Mouse (Mus musculus) mature B cell (primary cell): ENCODE data around the gene Cenpf.
"Not testable (repeated sequence)": the region's sequence is repeated elsewhere in the genome, so short reads cannot be mapped to it uniquely, and the experiment has no call there.

Experiments
- in situ Hi-C: fragments of 300-500 bp; cut with MboI; formaldehyde crosslinking; loops from 2 replicates; pipeline ENCODE4 v1.14.3; 2019

The Cenpf gene

DNA sequence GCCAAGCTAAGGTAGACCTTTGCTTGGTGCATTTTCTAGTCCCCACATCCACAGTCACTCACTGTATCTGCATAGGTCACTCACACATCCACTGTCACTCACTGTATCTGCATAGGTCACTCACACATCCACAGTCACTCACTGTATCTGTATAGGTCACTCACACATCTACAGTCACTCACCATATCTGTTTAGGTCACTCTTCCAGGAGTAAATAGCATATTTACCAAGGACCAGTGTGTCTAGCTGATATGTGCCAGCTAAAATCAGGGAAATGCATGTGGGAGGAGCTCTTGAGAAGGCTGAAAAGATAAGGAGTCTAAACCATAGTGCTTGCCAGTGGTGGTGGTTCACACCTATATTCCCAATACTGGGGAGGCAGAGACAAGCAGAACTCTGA lies 7.4 kb upstream of the Cenpf start:
- in situ Hi-C loops, result no loop called here

DNA sequence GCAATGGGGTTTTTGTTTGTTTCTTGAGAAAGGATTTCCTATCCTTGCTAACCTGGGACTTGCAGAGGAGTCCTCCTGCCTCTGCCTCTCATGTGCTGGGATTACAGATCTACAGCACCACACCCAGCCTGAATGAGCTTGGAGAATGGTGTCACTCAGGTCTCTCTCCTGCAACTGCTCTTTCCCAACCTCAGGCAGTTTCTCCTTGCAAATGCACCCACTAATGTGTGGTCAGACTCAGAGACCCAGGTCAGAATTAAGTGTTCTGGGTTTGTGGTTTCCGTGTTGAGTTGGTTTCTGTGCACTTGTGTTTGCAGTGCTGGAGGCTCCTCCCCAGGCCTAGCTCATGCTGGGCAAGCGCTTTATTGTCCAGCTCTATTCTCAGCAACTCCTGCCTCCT lies 6.5 kb upstream of the Cenpf start:
- in situ Hi-C loops, result no loop called here

DNA sequence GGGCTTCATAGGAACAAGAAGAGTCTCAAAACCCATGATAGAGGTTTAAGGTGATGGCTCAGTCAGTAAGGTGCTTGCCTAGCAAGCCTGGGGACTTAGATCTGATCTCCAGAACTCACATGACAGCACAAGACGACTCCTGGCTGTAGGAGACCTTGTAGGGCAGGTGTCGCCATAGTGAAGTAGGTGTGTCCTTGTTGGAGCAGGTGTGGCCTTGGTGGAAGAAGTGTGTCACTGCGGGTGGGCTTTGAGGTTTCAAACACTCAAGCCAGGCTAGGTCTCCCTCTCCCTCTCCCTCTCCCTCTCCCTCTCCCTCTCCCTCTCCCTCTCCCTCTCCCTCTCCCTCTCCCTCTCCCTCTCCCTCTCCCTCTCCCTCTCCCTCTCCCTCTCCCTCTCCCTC lies 4.6 kb upstream of the Cenpf start:
- in situ Hi-C loops, result not testable (repeated sequence)

- in situ Hi-C loops, result no loop called here
Measured at GRCm38 (mm10) chr1:189689050-189689833, 1.4 kb upstream of the Cenpf start.

- in situ Hi-C loops, result no loop called here
Measured at GRCm38 (mm10) chr1:189688388-189688750, 483 bp upstream of the Cenpf start.

GRCm38 (mm10) chr1:189686025-189686424 lies 1.9 kb downstream of the Cenpf start:
- in situ Hi-C loops, result no loop called here

GRCm38 (mm10) chr1:189684786-189685415 lies 3.0 kb downstream of the Cenpf start:
- in situ Hi-C loops, result no loop called here

DNA sequence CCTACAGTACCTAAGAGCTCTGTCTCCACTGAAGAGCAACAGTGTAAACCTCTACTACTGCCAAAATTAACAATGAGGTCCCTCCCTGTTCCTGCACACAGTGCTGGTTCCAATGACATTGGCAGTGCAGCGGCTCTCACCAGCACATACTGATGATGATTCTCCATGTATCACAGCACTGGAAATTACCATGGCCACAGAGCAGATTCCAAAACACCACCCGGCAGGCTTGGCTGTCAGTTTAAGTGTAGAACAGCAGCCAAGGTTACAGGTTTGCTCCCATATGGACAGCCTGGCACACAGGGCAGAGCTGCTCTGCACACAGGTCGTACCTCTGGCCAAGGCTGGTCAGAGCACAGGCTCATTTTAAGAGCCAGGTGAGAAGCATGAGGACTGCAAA lies 8.3 kb downstream of the Cenpf start:
- in situ Hi-C loops, result no loop called here

- in situ Hi-C loops, result no loop called here
Measured at GRCm38 (mm10) chr1:189675953-189676352, 11.9 kb downstream of the Cenpf start.

DNA sequence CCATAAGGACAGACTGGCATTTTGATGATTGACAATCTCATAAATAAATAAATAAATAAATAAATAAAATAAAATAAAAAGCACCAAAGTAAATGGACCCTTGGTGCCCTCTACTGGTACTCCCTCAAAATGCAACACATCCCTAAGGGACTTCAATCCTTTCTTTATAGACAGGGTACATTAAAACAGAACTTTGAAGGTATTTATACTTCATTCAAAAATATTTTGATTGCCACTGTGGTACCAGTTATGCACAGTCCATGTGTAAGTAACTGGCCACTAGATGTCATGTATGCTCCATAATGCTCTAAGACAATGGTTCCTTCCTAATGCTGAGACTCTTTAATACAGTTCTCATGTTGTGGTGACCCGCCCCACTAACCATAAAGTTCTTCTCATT lies 12.5 kb downstream of the Cenpf start:
- in situ Hi-C loops, result no loop called here

DNA sequence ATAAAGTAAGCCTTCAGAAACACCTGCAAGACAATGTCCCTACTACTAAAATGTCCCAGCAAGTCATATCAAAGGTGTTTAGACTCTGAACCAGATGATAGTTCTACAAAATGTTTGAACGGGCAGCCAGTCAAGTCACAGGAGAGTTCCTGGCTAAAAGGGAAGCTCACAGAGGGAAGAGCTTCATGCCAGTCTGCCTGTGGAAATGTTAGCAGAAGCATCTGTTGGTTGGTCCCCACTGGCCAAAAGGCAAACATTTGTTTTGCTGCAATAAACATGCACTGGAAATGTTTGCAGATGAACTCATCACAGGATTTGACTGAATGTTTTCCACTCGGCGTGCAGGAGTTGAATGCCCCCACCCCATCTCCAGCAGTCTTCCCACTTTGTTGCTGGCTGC lies 21.9 kb downstream of the Cenpf start:
- in situ Hi-C loops, result no loop called here

- in situ Hi-C loops, result no loop called here
Measured at GRCm38 (mm10) chr1:189664873-189665144, 23.1 kb downstream of the Cenpf start.

DNA sequence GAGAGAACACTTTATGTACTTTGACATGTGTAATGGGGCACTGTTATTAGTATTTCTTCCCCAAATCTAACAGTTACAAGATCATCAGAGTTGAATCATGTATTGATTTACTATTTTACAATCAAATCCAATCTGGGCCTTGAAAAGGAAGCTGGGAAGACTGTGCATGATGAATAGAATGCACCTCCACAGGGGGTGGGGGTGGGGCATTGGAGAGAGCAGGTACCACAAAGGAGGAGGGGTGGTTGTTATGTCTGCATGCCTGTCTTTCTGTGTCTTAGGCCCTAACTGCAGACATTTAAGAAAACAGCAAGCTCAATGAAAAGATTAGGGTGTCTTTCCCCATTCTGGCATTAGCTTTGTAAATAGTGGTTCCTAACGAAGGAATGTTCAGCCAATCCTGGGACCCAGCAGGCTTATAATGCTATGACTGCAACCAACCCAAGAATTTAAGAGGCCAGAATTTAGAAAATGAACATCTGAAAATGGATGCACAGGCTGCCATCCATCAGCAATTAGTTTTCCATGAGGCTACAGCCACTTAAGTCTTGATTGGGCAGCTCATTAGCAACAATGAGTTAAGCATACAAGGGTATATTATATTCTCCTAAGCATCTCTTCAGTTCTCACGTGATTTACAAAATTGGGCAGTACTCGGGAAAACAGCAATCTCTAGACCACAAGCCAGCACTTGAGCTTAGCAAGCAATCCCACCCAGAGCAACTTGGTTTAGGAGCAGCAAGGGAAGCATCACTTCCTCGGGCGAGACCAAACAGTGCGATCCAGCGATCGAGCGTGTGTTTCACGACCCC lies 23.6 kb downstream of the Cenpf start:
- in situ Hi-C loops, result no loop called here

GRCm38 (mm10) chr1:189663437-189663836 lies 24.4 kb downstream of the Cenpf start:
- in situ Hi-C loops, result no loop called here

DNA sequence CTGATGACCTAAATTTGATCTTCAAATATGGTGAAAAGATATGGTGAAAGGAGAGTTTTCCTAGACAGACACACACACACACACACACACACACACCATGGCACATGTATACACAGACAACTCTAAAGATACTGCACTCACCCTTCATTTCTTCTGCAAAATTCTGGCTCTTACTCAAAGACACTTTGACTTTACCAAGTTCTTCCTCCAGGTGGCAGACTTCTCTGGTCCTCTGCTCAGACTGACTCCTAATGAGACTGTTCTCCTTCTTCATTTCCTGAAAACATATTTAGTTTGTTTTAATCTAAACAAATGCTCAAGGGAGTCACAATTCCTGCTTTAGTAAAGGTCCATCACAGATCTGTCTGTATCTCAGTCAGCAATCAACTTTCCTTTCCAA lies 26.0 kb downstream of the Cenpf start:
- in situ Hi-C loops, result no loop called here

DNA sequence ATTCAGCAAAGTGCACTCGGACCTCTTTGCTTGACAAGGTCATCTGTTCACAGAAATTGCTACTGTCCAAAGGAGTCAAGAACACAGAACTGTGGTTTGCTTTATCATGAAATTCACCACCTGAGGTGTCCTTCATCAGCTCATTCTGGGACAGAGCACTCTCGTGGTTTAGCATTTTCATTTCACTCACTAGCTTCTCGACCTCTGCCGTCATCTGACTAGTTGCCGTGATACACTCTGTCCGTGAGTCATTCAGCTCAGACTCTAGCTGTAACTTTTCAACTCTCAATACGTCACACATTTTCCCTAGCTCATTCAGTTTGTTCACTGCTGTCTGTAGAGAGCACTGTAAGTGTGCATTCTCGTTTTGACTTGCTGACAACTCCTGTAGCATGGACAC lies 30.5 kb downstream of the Cenpf start:
- in situ Hi-C loops, result no loop called here

- in situ Hi-C loops, result no loop called here
Measured at GRCm38 (mm10) chr1:189653746-189654145, 34.1 kb downstream of the Cenpf start.

DNA sequence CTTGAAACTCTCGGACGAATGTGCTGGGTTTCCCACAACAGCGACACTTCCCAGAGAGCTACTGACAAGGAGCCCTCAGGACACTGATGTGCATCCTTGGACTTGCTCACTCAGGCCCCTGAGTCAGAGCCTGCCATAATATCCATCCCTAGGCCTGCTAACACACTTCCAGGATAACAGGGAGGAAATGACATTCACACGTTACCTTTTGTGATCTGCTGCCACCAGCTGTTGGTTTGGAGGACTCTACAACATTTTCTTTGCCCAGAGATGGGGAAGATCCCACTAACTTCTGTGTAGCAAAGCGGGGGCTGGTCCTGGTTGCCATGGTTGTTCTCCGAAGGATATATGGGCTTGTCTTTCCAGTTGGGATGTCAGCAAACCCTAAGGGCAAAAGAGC lies 41.3 kb downstream of the Cenpf start:
- in situ Hi-C loops, result no loop called here

GRCm38 (mm10) chr1:189645371-189645770 lies 42.5 kb downstream of the Cenpf start:
- in situ Hi-C loops, result no loop called here

DNA sequence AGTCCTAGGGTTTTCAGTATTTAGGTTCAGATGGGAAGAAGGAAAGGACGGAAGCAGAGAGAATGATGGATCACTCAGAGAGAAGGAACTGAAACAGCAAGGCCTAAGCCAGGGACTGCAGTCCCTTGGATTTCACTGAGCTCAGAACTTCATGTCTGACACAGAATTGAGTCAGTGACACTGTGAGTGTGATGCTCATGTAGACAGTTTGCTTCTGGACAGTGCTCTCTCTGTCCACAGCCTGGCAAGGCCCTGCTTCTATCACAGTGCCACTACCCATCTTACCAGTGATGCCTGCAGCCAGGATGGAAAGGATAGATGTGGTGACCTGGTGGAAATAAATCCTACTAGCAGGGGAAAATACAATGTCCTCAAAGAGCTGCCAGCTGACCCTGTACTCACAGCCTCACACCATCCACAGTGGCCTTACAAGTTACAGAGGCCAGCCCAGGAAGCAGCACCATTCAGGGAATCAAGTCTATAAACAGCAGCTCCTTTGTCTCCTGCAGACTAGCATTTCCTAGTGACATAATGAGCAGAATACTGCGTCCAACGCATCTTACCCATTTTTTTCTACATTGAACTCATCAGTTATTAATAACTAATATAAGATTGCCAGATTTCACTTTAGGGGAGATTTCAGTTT lies 43.1 kb downstream of the Cenpf start:
- in situ Hi-C loops, result no loop called here

GRCm38 (mm10) chr1:189639581-189639980 lies 48.3 kb downstream of the Cenpf start:
- in situ Hi-C loops, result no loop called here

DNA sequence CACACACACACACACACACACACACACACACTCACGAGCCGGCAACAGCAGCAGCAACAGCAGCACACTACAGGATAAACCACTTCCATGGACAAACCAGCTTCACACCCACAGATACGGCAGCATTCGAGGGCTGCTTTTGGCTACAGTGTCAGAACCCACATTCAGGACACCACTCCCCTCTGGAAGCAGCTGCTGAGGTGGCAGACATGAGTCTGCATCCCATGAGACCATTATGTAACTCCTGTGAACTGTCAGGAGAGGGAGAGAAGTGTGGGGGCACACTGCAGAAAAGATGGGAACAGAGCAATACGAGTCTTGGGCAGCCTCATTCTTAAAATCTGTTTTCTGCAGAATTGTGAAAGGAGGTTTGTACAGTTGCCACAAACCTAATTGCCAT lies 54.1 kb downstream of the Cenpf start:
- in situ Hi-C loops, result no loop called here
